Mouse (Mus musculus) spleen, embryonic (tissue): Measurements from ENCODE around the gene Supt4a.

Experiments
- CTCF ChIA-PET: fragments of 350-600 bp; sonication (Branson Sonifier 250); formaldehyde crosslinking; loops from one replicate; lab custom pipeline; 2022; lab: Charles Lee

Gene Supt4a

GRCm38 (mm10) chr11:87762702-87763385 lies 25.5 kb downstream of the Supt4a start:
- CTCF ChIA-PET = interaction anchor here (0.6 kb wide), 1 partner anchor 31 kb away, joined by 3 read pairs; no protein-coding TSS in a partner anchor

- CTCF ChIA-PET = interaction anchor here (0.6 kb wide), 1 partner anchor 35 kb away, joined by 3 read pairs; no protein-coding TSS in a partner anchor
Observed at GRCm38 (mm10) chr11:87763511-87763987, 26.2 kb downstream of the Supt4a start.

GRCm38 (mm10) chr11:87763988-87764876 lies 26.9 kb downstream of the Supt4a start:
- CTCF ChIA-PET = interaction anchor here (0.6 kb wide), 2 partner anchors 36 to 88 kb away, joined by 3 to 4 read pairs; no protein-coding TSS in a partner anchor

GRCm38 (mm10) chr11:87768745-87769144 lies 31.4 kb downstream of the Supt4a start:
- CTCF ChIA-PET = no interaction called here

GRCm38 (mm10) chr11:87770989-87771388 lies 33.6 kb downstream of the Supt4a start:
- CTCF ChIA-PET = no interaction called here

- CTCF ChIA-PET = no interaction called here
Observed at GRCm38 (mm10) chr11:87772354-87772753, 35.0 kb downstream of the Supt4a start.

- CTCF ChIA-PET = interaction anchor here (0.6 kb wide), 1 partner anchor 329 kb away, joined by 6 read pairs; no protein-coding TSS in a partner anchor
Observed at GRCm38 (mm10) chr11:87778100-87778765, 40.9 kb downstream of the Supt4a start.

- CTCF ChIA-PET = no interaction called here
Observed at GRCm38 (mm10) chr11:87778915-87779314, 41.6 kb downstream of the Supt4a start.

GRCm38 (mm10) chr11:87779392-87779791 lies 42.0 kb downstream of the Supt4a start:
- CTCF ChIA-PET = no interaction called here

- CTCF ChIA-PET = no interaction called here
Observed at GRCm38 (mm10) chr11:87780130-87780529, 42.8 kb downstream of the Supt4a start.

- CTCF ChIA-PET = interaction anchor here (0.6 kb wide), 1 partner anchor 1623 kb away, joined by 3 read pairs; no protein-coding TSS in a partner anchor
Observed at GRCm38 (mm10) chr11:87790088-87790487, 52.7 kb downstream of the Supt4a start.
